Mouse (Mus musculus) frontal cortex, postnatal 14 days (tissue): Measurements from ENCODE around the gene Efs.

ENCODE experiments used
- DNase-seq, 2 experiments: peaks; one replicate each; pipeline ENCODE4 v3.0.0; 2022; ENCODE audit warnings: low spot score in 2 of 2

Efs gene

DNA sequence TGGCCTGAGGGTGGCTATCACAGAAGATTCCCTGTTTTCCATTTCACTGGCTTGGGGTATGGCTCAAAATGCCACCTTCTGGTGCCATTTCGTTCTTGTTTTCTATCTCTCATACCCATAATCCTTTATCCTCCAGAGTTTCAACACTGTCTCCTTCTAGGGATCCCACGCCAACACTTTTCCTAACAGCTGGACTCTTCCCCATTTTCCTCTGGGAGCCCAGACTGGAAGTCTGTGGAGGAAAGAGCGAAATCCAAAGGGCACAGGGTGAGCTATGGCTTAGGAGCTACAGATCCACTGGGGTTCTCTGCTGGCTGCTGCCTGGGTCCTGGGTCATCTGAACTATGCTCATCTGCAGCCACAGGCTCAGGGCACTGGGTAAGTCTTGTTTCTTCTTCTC, 51.8 kb downstream of the Efs start:
- no peak for DNase-seq

GRCm38 (mm10) chr14:54870861-54871260, 55.1 kb downstream of the Efs start, which contains the start of gene Homez:
TSS of gene Homez (minus strand) at chr14:54870961.
- DNase-seq, result no peak

DNA sequence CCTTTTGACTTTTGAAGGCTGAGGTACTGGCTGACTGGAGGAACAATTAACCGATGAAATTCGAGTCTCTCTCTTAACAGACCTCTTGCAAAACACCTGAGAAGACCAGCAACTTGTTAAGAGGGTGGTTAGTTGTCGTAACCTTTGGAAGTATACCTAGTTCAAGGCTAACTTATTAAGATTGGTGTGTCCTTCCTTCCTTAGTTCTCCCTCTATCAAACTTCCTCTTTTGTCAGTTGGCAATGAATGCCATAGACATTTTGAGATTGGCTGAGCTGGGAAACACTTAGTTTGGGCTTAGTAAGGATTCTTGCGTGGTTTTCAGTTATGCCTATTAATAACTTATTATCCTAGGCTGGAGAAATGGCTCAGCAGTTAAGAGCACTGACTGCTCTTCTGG, 57.9 kb downstream of the Efs start:
- no peak for DNase-seq

DNA sequence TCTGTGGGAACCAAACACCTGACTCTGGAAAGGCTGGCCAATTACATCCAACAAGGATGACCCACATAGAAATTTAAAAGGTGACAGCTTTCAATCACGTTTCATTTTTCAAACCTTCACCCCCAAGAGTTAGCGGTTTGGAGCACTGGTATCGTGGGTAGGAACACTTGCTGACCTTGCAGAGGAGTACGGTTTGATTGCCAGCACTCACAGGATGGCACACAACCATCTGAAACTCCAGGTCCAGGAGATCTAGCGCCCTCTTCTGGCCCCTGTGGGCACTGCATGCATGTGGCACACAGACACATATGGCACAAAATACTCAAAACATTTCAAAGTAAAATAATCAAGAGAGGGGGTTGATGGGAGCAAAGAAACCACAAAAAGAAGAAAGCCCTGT, 59.0 kb downstream of the Efs start:
- DNase-seq, result no peak
